Mouse (Mus musculus) kidney, postnatal 25 days (tissue): Measurements from ENCODE around the gene Efnb2.

Experiments used
- DNase-seq, 2 experiments: peaks; one replicate each; pipeline ENCODE4 v3.0.0; 2021; ENCODE audit warnings: mixed read lengths in 2 of 2

Efnb2 gene

GRCm38 (mm10) chr8:8655346-8656340 is 5.4 kb downstream of the Efnb2 start:
- DNase-seq, result no peak

GRCm38 (mm10) chr8:8653906-8654489 is 7.0 kb downstream of the Efnb2 start:
- no peak for DNase-seq

GRCm38 (mm10) chr8:8653343-8653742 is 7.7 kb downstream of the Efnb2 start:
- DNase-seq, result no peak

- peak in 1 of 2 experiments; percentile 40 for DNase-seq
Observed at GRCm38 (mm10) chr8:8652388-8652787, 8.7 kb downstream of the Efnb2 start.

GRCm38 (mm10) chr8:8649944-8650343 is 11.1 kb downstream of the Efnb2 start:
- DNase-seq, result peak in 1 of 2 experiments; percentile 43

- no peak for DNase-seq
Observed at GRCm38 (mm10) chr8:8649536-8649935, 11.5 kb downstream of the Efnb2 start.

GRCm38 (mm10) chr8:8648686-8649085 is 12.4 kb downstream of the Efnb2 start:
- DNase-seq, result no peak

GRCm38 (mm10) chr8:8647824-8648223 is 13.2 kb downstream of the Efnb2 start:
- no peak for DNase-seq

- no peak for DNase-seq
Observed at GRCm38 (mm10) chr8:8647319-8647718, 13.7 kb downstream of the Efnb2 start.

- no peak for DNase-seq
Observed at GRCm38 (mm10) chr8:8644160-8644915, 16.7 kb downstream of the Efnb2 start.

GRCm38 (mm10) chr8:8640264-8640588 is 20.8 kb downstream of the Efnb2 start:
- DNase-seq, result no peak

GRCm38 (mm10) chr8:8639569-8640263 is 21.3 kb downstream of the Efnb2 start:
- DNase-seq, result no peak

GRCm38 (mm10) chr8:8631394-8631793 is 29.6 kb downstream of the Efnb2 start:
- no peak for DNase-seq

GRCm38 (mm10) chr8:8624017-8624416 is 37.0 kb downstream of the Efnb2 start:
- DNase-seq, result no peak

GRCm38 (mm10) chr8:8623486-8623885 is 37.6 kb downstream of the Efnb2 start:
- DNase-seq, result peak; percentile 53 to 63

GRCm38 (mm10) chr8:8622476-8622875 is 38.6 kb downstream of the Efnb2 start:
- no peak for DNase-seq

GRCm38 (mm10) chr8:8622031-8622430 is 39.0 kb downstream of the Efnb2 start:
- no peak for DNase-seq

GRCm38 (mm10) chr8:8621236-8621917 is 39.7 kb downstream of the Efnb2 start:
- no peak for DNase-seq

- no peak for DNase-seq
Observed at GRCm38 (mm10) chr8:8620536-8620935, 40.5 kb downstream of the Efnb2 start.

- no peak for DNase-seq
Observed at GRCm38 (mm10) chr8:8619221-8620194, 41.5 kb downstream of the Efnb2 start.

- no peak for DNase-seq
Observed at GRCm38 (mm10) chr8:8613844-8614243, 47.2 kb downstream of the Efnb2 start.
